Mouse (Mus musculus) heart, postnatal 4 days (tissue): ENCODE data around the gene Gabrp. TPM values are rescaled to one million over a fixed set of nuclear protein-coding genes. Genes with fewer than 3 reads are reported as not detected.

Experiments
- DNase-seq: peaks from one replicate; pipeline ENCODE4 v3.0.0; 2021
- total RNA-seq, 2 experiments: library from RNA; stranded (reverse); gene quantifications; 2 replicates each; pipeline ENCODE4 v1.2.3; 2021

The Gabrp gene
- total RNA-seq, 2 experiments from 2014 or later, result not detected

DNA sequence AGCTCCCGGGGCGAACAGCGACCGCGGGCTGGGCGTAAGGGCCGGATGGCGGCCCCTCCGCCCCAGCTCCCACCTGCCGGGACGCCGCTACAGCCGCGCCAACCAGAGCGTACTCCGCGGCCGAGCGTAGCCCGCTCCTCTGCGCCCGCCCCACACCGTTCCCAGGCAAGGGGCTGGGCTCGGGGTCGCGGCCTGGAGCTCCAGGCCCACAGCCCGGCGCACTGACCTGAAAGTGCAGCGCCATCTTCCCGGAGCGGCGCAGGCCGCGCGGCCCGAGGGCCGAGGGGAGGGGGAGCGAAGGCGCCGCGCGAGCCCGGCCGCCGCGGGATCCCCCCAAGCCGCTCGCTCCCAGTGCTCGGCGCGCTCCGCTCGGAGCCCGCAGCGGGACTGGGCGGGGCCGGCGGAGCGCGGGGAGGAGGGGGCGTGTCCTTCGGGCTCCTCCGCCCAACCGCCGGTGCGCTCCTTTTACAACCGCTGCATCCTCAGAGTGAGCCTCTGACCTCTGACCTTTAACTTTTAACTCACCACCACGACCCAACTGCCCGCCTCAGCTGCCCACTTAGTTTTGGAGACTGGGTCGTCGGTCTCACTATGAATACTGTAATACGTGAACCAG, 65.3 kb downstream of the Gabrp start, which contains the start of gene Ranbp17:
Gene Ranbp17 (minus strand): TSS at position 371 of the 616 bp plus-strand sequence.
- DNase-seq, result peak; percentile 65

- DNase-seq, result peak; percentile 66
Measured at GRCm38 (mm10) chr11:33512854-33513375, 65.8 kb downstream of the Gabrp start.

DNA sequence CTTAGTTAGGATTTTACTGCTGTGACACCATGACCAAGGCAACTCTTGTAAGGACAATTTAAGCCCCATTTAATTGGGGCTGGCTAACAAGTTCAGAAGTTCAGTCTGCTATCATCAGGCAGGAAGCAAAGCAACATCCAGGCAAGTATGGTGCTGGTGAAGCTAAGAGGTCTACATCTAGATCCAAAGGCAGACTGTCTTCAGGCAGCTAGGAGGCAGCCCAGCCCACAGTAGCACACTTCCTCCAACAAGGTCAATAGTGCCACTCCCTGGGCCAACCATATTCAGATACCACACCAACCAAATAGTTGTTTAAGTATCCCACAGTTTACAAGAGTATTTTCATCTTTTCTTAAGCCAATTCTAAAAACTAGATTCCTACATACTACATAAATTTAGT, 69.4 kb downstream of the Gabrp start:
- no peak for DNase-seq

Other genes with a start within 250 kb of the Gabrp start
- gene Ranbp17, start 65.2 kb downstream of the Gabrp start, total RNA-seq, result 1 to 10 TPM; 6.3 to 7.0 TPM
- gene D130052B06Rik, start 20.3 kb upstream of the Gabrp start, total RNA-seq, result not detected